Mouse (Mus musculus): ENCODE data around the gene Zfyve16. TPM values are rescaled to one million over a fixed set of nuclear protein-coding genes. Genes with fewer than 3 reads are reported as not detected.

Gene Zfyve16
- polyA plus RNA-seq, 1 experiment from 2014 or later = 8.8 TPM

DNA sequence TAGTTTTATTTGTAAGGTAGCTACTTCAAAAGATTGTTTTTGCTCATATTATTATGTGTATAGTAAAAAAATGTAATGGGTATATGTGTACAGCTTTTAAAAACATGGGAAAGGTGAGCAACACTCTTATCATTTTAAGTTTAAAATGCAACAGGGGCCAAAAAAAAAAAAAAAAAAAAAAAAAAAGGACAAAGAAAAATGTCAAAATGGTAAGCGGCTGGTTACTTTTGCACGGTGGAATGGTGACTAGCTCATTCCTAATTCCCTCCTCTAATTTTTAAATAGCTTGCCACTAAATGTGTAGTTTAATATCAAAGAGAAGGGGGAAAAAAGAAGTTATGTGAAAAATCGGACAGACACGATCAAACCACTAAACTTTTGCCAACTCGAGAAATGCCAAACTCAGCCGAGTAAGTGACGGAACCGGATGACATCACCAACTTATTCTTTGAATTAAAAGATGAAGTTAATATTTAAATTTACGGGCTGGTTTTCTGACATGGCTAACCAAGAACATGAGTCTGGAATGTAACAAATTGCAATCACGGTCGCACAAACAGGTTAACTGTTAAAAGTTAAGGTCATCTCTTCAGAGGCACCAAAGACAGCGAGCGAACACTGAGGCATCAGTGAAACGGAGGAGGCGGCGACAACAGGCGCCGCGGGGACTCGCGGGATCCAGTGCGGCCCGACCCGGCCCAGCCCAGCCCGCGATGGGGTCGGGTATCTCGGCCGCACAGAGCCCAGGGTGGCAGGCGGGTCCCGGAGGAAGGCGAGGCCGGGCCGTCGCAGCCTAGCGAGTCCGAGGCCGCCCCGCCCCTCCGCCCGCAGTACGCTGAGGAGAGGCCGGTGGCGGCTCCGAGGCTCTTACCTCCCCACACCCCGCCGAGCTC, 594 bp downstream of the Zfyve16 start:
- Histone ChIP-seq H3K4me3 (replicated peaks) (peak overlapping the region; percentile 80), H3K27me3 (replicated peaks) (no peaks in the 10 kb centered on the region), H3K36me3 (no peaks in the 10 kb centered on the region), H3K4me1 (replicated peaks) (no peaks in the 10 kb centered on the region), H3K4me2 (replicated peaks) (peak overlapping the region; percentile 75), H3K9me3 (no peaks in the 10 kb centered on the region), H3K9ac (peak overlapping the region; percentile 89), H3K27ac (peak overlapping the region; percentile 96)
- ATAC-seq = peak; percentile 94
- 3% methylated on average over 41 of the region's 47 CpGs for WGBS

DNA sequence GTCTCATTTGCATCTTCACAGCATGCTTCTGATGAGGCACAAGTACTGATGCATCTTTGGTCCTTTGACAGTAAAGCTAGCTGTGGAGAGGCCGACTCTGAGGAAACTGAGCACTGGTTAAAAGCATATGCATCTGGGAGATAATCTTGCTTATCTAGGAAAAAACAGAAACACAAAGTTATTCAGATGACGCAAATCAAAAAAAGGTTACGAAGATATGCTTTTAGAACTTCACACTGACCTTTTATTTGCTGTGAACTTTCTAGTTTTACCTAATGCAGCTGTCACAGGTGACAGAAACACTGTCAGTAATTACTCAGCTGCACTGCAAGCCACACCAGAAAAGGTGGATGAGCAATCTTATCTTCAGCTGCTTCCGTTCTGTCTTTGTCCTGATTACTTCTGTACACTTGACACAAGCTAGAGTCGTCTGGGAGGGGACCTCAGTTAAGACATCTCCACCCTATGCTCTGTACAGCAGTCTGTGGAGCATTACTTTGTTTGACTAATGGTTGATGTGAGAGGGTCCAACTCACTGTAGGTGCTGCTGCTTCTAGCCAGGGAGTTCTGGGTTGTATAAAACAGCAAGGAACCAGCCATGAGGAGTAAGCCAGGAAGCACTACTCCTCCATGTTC, 7.4 kb downstream of the Zfyve16 start:
- Histone ChIP-seq H3K9me3 (no peaks in the 10 kb centered on the region), H3K4me3 (replicated peaks) (no peak overlapping the region), H3K4me1 (replicated peaks) (no peaks in the 10 kb centered on the region), H3K9ac (no peak overlapping the region), H3K27ac (no peak overlapping the region), H3K27me3 (replicated peaks) (no peaks in the 10 kb centered on the region), H3K36me3 (peaks cover 4% of the 10 kb centered on the region), H3K4me2 (replicated peaks) (no peak overlapping the region)
- 84% methylated on average over 5 of the region's 5 CpGs for WGBS
- no peak for ATAC-seq

DNA sequence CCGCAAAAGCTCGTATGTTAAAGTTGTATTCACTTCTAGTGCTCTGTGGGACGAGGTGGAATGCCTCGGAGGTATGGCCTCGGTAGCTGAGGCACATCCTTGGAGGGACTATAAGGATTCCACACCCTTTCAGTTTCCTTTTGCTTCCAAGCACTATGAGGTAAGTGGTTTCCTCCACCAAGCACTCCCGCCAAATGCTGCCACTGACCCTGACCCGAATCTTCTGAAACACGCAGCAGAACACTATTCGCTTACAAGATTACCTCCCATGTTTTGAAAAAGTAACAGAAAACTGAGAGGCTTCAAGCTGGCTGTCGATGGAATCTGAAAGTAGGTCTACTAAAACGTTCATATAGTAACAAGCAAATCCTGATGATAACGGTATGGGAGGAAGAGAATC, 25.8 kb downstream of the Zfyve16 start:
- H3K36me3 ChIP-seq = peaks cover 6% of the 10 kb centered on the region; the same call in 1 of the 2 replicates
- no peak overlapping the region for H3K9ac ChIP-seq
- no peak for ATAC-seq

GRCm38 (mm10) chr13:92491923-92492322, 38.7 kb downstream of the Zfyve16 start:
- WGBS = 91% methylated on average over 1 of the region's 1 CpGs
- Histone ChIP-seq H3K4me1 (replicated peaks) (no peaks in the 10 kb centered on the region), H3K9ac (no peak overlapping the region), H3K4me3 (replicated peaks) (no peak overlapping the region), H3K27me3 (replicated peaks) (no peaks in the 10 kb centered on the region), H3K9me3 (no peaks in the 10 kb centered on the region), H3K27ac (no peak overlapping the region), H3K36me3 (peaks cover 4% of the 10 kb centered on the region; the same call in 1 of the 2 replicates), H3K4me2 (replicated peaks) (no peak overlapping the region)
- no peak for ATAC-seq

More for the DNA sequence above, 25.8 kb downstream of the Zfyve16 start:
- H3K27me3 ChIP-seq (replicated peaks) = no peaks in the 10 kb centered on the region
- no peak overlapping the region for H3K4me3 ChIP-seq (replicated peaks)
- no peaks in the 10 kb centered on the region for H3K9me3 ChIP-seq
- H3K4me2 ChIP-seq (replicated peaks) = no peak overlapping the region
- H3K4me1 ChIP-seq (replicated peaks) = no peaks in the 10 kb centered on the region
- WGBS = 87% methylated on average over 12 of the region's 12 CpGs
- no peak overlapping the region for H3K27ac ChIP-seq

DNA sequence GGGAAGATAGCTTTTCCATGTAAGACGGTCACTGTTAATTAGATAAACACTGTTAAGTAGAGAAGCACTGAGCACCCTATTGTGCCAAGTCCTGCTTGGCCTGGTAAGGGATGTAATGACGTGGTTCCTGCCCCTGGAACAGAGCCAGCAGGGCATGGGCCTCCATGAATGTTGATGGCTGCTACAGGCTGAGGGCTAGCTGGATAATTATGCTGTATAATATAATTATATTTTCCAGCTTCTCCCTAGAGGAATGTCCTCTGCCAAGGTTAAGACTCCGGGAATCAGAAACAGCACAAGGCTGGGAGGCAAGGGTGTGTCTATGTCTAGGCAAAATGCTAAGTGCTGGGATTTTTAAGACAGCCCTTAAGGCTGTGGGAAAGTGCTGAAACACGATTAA, 39.9 kb downstream of the Zfyve16 start:
- WGBS = 79% methylated on average over 4 of the region's 4 CpGs
- H3K4me2 ChIP-seq (replicated peaks) = no peak overlapping the region
- peaks cover 4% of the 10 kb centered on the region; the same call in 1 of the 2 replicates for H3K36me3 ChIP-seq
- H3K4me3 ChIP-seq (replicated peaks) = no peak overlapping the region
- H3K4me1 ChIP-seq (replicated peaks) = no peaks in the 10 kb centered on the region
- H3K27ac ChIP-seq = no peak overlapping the region
- H3K9me3 ChIP-seq = no peaks in the 10 kb centered on the region
- no peaks in the 10 kb centered on the region for H3K27me3 ChIP-seq (replicated peaks)
- peak; percentile 36; the same call in 1 of the 2 replicates for ATAC-seq
- H3K9ac ChIP-seq = no peak overlapping the region

- no peaks in the 10 kb centered on the region for H3K27me3 ChIP-seq (replicated peaks)
- H3K36me3 ChIP-seq = no peaks in the 10 kb centered on the region
- peak within 1 kb of the TSS; percentile 74 for H3K4me2 ChIP-seq (replicated peaks)
- peak within 1 kb of the TSS; percentile 40 for H3K4me3 ChIP-seq (replicated peaks)
- no peaks in the 10 kb centered on the region for H3K9me3 ChIP-seq
- no peak within 1 kb of the TSS for H3K27ac ChIP-seq
- no peaks in the 10 kb centered on the region for H3K4me1 ChIP-seq (replicated peaks)
- peak; percentile 100 for ATAC-seq
- H3K9ac ChIP-seq = 0 out of 2 replicates have a peak within 1 kb of the TSS, but pooled peaks have one; percentile 20
- 7% methylated on average over 19 of the region's 19 CpGs for WGBS
Observed at GRCm38 (mm10) chr13:92483852-92484463, 46.7 kb downstream of the Zfyve16 start, which contains the start of gene Fam151b. TSS of gene Fam151b (minus strand) at chr13:92484015.

GRCm38 (mm10) chr13:92483348-92483747, 47.3 kb downstream of the Zfyve16 start:
- no peak overlapping the region for H3K9ac ChIP-seq
- H3K27ac ChIP-seq = no peak overlapping the region
- ATAC-seq = peak; percentile 68
- peak overlapping the region; percentile 74 for H3K4me2 ChIP-seq (replicated peaks)
- no peaks in the 10 kb centered on the region for H3K27me3 ChIP-seq (replicated peaks)
- WGBS = 19% methylated on average over 3 of the region's 3 CpGs
- no peaks in the 10 kb centered on the region for H3K36me3 ChIP-seq
- H3K4me1 ChIP-seq (replicated peaks) = no peaks in the 10 kb centered on the region
- H3K4me3 ChIP-seq (replicated peaks) = peak overlapping the region; percentile 40
- no peaks in the 10 kb centered on the region for H3K9me3 ChIP-seq

GRCm38 (mm10) chr13:92470151-92470550, 60.5 kb downstream of the Zfyve16 start:
- H3K4me2 ChIP-seq (replicated peaks) = no peak overlapping the region
- no peaks in the 10 kb centered on the region for H3K36me3 ChIP-seq
- WGBS = 71% methylated on average over 2 of the region's 2 CpGs
- no peaks in the 10 kb centered on the region for H3K4me1 ChIP-seq (replicated peaks)
- no peak overlapping the region for H3K27ac ChIP-seq
- no peaks in the 10 kb centered on the region for H3K27me3 ChIP-seq (replicated peaks)
- H3K4me3 ChIP-seq (replicated peaks) = no peak overlapping the region
- no peak for ATAC-seq
- H3K9me3 ChIP-seq = no peaks in the 10 kb centered on the region
- no peak overlapping the region for H3K9ac ChIP-seq

DNA sequence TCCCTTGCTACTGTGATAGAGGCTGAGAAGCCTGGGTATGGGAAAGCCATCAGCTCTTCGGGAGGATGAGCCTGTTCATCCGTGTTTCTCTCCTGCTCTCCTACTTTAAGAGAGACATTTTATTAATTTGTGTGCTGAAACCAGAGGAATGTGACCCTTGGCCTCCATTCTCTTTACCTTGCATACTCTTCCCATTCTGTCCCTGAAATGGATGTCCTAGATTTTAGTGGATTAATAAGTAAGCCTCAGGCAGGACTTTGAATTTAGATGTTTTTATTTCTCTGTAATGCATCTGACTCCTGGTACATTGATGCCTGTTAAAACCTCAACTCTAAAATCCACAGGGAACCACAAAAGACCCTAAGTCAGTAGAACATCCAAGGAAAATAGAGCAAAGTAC, 61.3 kb downstream of the Zfyve16 start:
- Histone ChIP-seq H3K9ac (no peak overlapping the region), H3K4me2 (replicated peaks) (no peak overlapping the region), H3K36me3 (no peaks in the 10 kb centered on the region), H3K4me3 (replicated peaks) (no peak overlapping the region), H3K27me3 (replicated peaks) (no peaks in the 10 kb centered on the region), H3K4me1 (replicated peaks) (no peaks in the 10 kb centered on the region), H3K27ac (no peak overlapping the region), H3K9me3 (no peaks in the 10 kb centered on the region)
- no peak for ATAC-seq
- 50% methylated on average over 2 of the region's 2 CpGs for WGBS

DNA sequence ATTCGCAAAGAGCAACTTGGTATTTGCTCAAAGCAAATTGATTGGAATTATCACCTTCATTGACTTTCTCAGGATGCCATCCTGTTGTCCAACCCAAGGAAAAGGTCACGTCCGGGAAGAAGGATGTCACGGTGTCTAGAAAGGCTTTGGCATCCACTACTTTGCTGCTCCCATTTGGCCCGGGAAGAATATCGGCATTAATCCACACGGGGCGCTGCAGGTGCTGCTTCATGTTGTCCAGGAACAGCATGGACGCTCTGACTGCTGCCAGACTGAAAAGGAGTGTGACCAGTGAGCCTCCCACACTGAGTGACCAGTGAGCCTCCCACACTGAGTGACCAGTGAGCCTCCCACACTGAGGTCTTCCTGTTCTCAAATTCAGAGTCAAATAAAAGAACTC, 62.8 kb downstream of the Zfyve16 start:
- Histone ChIP-seq H3K36me3 (no peaks in the 10 kb centered on the region), H3K27ac (no peak overlapping the region), H3K9ac (no peak overlapping the region), H3K4me2 (replicated peaks) (no peak overlapping the region), H3K4me1 (replicated peaks) (no peaks in the 10 kb centered on the region), H3K4me3 (replicated peaks) (no peak overlapping the region), H3K27me3 (replicated peaks) (no peaks in the 10 kb centered on the region), H3K9me3 (no peaks in the 10 kb centered on the region)
- no peak for ATAC-seq
- 76% methylated on average over 9 of the region's 9 CpGs for WGBS

- ATAC-seq = 0 out of 2 replicates have a peak, but pooled peaks have one; percentile 47
Observed at GRCm38 (mm10) chr13:92464698-92465097, 66.0 kb downstream of the Zfyve16 start.

GRCm38 (mm10) chr13:92446872-92447271, 83.8 kb downstream of the Zfyve16 start:
- no peaks in the 10 kb centered on the region for H3K27me3 ChIP-seq (replicated peaks)
- H3K36me3 ChIP-seq = no peaks in the 10 kb centered on the region
- no peak overlapping the region for H3K4me3 ChIP-seq (replicated peaks)
- no peak overlapping the region for H3K4me2 ChIP-seq (replicated peaks)
- no peaks in the 10 kb centered on the region for H3K4me1 ChIP-seq (replicated peaks)
- no peak overlapping the region for H3K27ac ChIP-seq
- H3K9ac ChIP-seq = no peak overlapping the region
- H3K9me3 ChIP-seq = no peaks in the 10 kb centered on the region
- no peak for ATAC-seq
- 90% methylated on average over 7 of the region's 7 CpGs for WGBS

More at GRCm38 (mm10) chr13:92464698-92465097, 66.0 kb downstream of the Zfyve16 start:
- Histone ChIP-seq H3K27ac (no peak overlapping the region), H3K4me3 (replicated peaks) (no peak overlapping the region), H3K27me3 (replicated peaks) (no peaks in the 10 kb centered on the region), H3K36me3 (no peaks in the 10 kb centered on the region), H3K4me2 (replicated peaks) (no peak overlapping the region), H3K4me1 (replicated peaks) (no peaks in the 10 kb centered on the region), H3K9ac (no peak overlapping the region), H3K9me3 (no peaks in the 10 kb centered on the region)
- 64% methylated on average over 3 of the region's 3 CpGs for WGBS
